Mouse (Mus musculus) naive thymus-derived CD4-positive, alpha-beta T cell, adult 2 months (primary cell): Measurements from ENCODE around the gene Nr2f2.

Source experiments
- DNase-seq: peaks from one replicate; pipeline ENCODE4 v3.0.0-alpha.2; 2011; ENCODE audit warnings: low read depth

Nr2f2 gene

GRCm38 (mm10) chr7:70365941-70366807 lies at the start of gene Nr2f2:
Nr2f2 (minus strand) TSS chr7:70366735.
- no peak for DNase-seq

DNA sequence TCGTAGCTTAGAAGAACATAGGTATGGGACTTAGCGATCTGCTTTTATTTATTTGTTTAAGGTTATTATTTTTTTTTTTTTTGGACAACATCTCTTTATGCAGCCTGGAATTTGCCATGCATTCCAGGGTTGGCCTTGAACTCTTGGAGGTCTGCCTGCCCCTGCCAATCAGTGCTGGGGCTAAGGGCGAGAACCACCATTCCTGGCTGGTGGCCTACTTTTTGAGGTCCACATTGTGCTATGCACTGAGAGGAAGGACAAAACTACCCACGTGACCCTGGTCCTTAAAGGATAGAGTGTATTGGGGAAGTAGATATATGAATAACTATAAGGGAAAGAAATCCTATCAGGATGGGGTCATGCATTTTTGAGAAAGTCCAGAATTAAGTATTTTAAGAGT lies 47.9 kb upstream of the Nr2f2 start:
- DNase-seq: no peak

DNA sequence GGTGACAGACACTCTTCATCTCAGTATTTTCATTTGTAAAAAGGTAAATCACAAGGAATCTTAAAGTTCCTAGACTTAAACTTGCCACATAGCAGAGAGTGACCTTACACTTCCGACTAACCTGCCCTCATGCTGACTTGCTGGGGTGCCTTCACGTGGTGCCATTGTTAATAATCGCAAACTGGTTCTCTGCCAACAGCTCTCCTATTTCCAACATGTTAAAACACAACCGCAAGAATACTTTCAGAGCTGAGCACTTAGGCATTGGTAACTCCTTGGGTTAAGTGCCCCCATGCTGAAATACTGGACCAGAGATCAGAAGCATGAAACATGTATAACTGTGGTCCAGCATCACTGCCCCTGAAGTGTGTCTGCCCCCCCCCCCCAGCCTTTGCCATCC lies 47.1 kb upstream of the Nr2f2 start:
- DNase-seq: no peak

DNA sequence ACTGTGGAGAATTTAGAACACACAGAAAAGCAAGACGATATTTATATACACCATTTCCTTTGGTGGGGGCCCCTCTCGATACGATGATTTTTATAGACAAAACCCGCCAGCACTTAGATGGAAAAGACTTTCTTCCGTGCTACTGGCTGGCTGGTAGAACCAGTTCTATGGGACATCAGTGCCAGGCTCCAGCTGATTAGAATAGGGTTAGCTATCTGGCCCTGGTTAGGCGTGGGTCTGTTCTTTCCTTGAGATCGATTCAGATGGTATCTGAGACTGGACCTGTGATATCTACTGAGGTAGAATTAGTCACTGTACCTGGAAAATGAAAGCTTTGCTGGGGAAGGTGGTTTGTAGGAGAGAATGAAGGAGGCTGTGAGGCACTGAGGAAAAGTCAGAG lies 46.4 kb upstream of the Nr2f2 start:
- no peak for DNase-seq

GRCm38 (mm10) chr7:70410350-70410749 lies 43.8 kb upstream of the Nr2f2 start:
- DNase-seq: no peak

- no peak for DNase-seq
These were observed 43.4 kb upstream of the Nr2f2 start for GRCm38 (mm10) chr7:70409890-70410289.

GRCm38 (mm10) chr7:70408814-70409213 lies 42.3 kb upstream of the Nr2f2 start:
- no peak for DNase-seq

DNA sequence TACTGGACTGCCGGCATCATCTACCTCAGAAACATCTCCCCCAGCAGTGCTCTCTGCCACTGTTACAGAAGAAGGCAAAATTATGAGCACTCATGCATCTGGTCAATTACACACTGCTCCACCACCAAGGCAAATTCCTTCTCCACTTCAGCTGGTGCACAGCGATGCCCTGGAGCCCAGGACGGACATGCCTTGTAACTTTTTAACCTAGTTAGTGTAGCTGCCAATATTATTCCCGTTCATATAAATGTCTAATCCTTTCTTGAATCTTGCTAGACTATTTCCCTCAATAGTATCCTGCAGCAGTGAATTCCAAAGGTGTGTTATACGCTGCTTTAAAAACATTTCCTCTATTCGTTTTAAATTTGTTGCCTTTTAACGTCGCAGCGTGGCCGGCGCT lies 40.6 kb upstream of the Nr2f2 start:
- no peak for DNase-seq

GRCm38 (mm10) chr7:70406527-70406926 lies 40.0 kb upstream of the Nr2f2 start:
- no peak for DNase-seq

- DNase-seq: no peak
These were observed 38.9 kb upstream of the Nr2f2 start for GRCm38 (mm10) chr7:70405466-70405865.

- DNase-seq: no peak
These were observed 16.3 kb upstream of the Nr2f2 start for GRCm38 (mm10) chr7:70382828-70383227.

GRCm38 (mm10) chr7:70381409-70382244 lies 15.1 kb upstream of the Nr2f2 start:
- DNase-seq: no peak

DNA sequence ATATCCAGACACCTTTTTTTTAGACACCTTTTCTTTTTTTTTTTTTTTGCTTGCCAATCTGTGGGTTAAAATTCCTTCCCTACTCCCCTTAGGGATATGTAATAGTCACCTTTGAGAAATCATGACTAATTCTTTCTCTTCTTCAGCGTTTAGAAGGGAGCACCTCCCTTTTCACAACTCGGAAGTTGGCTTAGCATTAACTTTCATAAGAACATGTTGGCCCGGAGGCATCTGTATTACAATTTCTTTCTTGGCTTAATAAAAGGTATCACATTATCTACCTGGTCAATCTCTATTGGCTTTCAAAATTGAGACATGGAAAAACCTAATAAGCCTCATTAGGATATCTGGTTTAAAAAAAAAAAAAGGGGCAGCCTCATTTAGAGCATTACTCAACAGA lies 14.4 kb upstream of the Nr2f2 start:
- no peak for DNase-seq

GRCm38 (mm10) chr7:70380246-70380645 lies 13.7 kb upstream of the Nr2f2 start:
- DNase-seq: no peak

DNA sequence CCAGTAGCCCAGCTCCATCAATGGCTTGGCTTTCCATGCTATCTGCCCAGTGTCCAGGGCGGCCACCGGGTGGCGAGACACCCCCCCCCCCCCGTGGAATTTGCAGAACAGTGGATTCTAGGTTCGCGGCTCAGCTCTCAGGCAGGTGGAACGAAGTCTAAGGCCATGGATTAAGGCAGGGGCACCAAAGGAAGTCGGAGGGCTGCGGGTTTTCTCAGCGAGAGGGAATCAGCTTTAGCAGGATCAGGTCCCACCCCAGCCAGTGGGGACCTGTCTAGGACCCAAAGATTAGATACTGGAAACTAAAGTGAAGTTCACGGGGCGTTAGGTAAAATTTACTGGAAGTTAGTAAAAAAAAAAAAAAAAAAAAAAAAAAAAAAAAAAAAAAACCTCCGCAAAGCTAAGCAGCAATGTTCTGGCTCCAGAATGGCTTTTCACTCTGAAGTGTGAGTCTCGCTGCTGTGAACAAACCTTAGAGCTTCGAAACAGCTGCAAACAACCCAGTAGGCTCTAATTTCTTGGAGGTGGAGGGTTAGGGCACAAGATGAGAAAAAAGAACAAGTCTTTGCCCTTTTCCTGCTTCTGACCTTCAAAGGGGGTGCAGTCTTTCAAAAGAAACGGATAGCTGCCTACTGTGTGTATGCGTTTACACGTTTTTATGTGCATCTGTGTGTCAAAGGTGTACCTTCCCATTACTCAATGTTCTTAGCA lies 4.2 kb upstream of the Nr2f2 start:
- no peak for DNase-seq

GRCm38 (mm10) chr7:70369731-70370551 lies 3.4 kb upstream of the Nr2f2 start:
- DNase-seq: no peak

DNA sequence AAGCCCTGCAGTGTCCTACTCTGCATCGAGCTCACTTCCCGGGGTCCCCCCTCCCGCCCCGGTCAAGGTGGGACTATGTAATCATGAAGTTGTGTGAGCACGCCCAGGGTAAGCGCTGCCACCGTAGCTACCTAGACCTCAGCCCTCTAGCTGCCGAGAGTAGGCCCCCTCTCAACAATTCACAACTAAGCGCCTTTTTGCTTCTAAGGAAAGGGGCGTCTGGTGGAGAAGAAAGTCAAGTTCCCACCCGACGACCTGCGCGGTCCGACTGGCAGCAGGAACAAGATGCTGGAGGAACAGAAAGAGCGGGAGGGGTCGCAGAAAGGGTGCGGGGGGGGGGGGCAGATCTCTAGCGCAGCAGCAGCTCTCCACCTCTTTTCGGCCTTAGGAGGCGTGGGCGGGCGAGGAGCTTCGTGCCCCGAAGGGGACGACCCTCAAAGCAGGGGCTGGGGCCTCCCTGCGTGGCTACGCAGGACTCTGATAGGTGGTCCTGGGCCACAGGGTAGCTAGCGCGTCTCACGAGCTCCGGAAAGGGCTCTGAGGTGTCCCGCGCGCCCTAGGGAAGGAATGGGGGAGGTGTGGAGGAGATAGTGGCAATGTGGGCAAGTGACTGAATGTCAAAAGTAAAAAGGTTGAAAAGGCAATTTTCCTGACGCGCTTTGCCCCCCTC lies 2.7 kb upstream of the Nr2f2 start:
- DNase-seq: no peak

GRCm38 (mm10) chr7:70368751-70369060 lies 2.2 kb upstream of the Nr2f2 start:
- no peak for DNase-seq

GRCm38 (mm10) chr7:70368268-70368655 lies 1.7 kb upstream of the Nr2f2 start:
- no peak for DNase-seq

DNA sequence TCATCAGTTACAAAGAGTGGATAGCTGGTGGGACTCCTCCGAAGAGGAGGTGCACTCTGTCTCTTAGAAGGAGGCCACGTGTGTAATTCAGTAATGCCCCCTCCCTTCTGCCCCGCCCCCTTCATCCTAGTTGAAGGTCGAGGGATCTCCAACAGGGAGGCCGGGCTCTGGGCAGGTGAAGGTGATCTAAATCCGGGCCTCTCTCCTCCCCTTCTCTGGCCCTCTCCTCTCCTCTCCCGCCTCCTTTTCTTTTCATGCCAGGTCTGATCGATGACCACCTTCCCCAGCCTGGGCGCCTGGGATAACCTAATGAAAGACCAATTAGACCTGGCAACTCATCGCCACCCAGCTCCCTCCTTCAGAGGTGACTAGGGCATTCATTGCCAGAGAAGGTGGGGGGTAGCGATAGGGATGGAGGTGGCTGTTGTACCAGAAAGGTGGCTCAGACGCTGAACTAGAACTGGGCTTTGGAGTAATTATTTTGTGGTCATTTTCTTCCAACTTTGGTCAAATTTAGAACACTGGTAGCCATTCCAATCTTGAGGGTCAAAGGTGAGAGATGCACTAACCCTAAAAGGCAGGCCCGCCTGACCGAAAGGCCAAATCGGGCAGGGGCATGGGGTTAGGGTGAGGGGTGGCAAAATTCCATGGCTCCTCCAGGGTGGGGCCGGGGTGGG lies 1.2 kb upstream of the Nr2f2 start:
- no peak for DNase-seq

DNA sequence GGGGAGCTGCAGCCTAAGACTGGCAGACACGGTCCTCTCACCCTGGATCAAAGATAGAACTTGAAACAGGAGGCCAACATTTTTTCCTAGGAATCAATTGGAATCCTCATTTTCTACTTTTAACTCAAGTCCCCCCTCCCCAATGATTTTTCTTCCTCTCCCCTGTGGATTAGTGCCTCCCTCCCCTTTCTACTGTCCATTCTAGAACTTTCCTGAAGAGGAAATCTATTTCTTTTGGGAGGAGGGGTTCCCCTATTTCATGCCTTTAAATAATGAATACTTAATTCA lies 217 bp upstream of the Nr2f2 start:
- DNase-seq: no peak
